Mouse (Mus musculus): ENCODE results near the gene Eda.
"Not testable (repeated sequence)": the region's sequence is repeated elsewhere in the genome, so short reads cannot be mapped to it uniquely, and the experiment has no call there.

Gene Eda

DNA sequence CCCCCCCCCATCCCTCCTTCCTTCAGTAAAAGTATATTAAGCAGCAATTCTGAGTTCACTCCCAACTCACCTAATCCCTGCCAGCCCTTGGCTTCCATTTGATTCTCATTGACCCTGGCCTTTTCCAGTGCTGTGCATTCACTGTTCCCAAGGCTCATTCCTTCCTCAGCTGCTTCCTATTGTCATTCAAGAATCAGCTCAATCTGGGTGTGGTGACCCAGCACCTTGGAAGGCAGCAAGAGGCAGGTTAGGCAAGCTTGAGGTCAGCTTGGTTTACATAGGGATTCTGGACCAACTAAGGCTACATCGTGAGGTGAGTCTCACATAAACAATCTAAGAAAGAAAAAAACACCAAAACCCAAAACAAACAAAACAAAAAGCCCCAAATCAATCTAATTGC, 433.8 kb downstream of the Eda start:
- CTCF ChIA-PET: no interaction called here

DNA sequence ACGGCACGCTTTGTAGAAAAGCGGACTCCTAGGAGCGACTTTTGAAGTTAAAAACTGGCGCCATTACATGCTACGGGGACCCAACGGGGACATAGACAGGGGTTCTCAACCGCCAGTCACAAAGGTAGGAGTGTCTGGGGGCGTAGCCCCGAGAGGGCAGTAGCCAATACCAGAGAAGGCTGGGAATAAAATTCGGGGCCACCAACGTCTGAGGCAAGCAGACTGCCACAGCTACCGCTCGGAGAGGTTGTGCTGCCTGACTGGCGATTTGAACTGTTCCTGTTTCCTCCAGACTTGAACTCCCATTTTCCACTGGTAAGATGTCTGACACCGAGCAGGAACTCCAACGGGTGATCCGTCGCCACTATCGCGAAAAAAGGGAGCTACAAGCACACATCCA, 453.3 kb downstream of the Eda start, which contains the start of gene Otud6a:
Otud6a (plus strand) TSS at position 321 of the 400 bp plus-strand sequence.
- CTCF ChIA-PET: no interaction called here

DNA sequence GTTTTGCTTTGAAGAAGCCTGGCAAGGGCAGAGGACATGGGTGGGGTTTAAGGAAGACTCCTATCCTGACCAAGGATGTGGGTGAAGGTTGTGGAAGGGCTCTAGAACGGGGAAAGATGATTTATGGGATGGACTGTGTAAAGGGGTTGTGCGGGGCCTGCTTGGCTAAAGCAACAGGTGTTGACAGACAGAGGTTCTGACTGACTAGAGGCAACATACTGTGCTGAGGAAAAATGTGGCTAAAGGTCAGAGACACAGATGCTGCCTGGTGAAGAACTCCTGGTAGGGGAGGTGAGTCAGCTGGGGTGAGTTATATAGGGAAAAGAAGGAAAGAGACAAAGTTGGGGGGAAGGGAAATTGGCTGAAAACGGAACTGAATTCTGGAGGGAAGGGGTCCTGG, 456.9 kb downstream of the Eda start:
- CTCF ChIA-PET: no interaction called here

DNA sequence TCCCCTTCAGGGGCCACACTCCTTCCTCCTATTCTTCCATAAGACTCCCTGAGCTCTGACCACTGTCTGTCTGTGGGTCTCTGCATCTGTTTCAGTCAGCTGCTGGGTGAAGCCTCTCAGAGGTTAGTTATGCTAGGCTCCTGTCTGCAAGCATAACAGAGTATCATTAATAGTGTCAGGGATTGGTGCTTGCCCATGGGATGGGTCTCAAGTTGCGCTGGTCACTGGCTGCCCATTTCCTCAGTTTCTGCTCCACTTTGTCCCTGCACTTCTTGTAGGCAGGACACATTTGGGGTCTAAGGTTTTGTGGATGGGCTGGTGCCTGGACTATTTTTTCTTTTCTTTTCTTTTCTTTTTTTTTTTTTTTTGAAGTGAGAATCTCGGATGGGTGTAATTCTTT, 467.2 kb downstream of the Eda start, which contains the start of gene Awat2:
Awat2 (minus strand) TSS at position 101 of the 400 bp plus-strand sequence.
- CTCF ChIA-PET: not testable (repeated sequence)

DNA sequence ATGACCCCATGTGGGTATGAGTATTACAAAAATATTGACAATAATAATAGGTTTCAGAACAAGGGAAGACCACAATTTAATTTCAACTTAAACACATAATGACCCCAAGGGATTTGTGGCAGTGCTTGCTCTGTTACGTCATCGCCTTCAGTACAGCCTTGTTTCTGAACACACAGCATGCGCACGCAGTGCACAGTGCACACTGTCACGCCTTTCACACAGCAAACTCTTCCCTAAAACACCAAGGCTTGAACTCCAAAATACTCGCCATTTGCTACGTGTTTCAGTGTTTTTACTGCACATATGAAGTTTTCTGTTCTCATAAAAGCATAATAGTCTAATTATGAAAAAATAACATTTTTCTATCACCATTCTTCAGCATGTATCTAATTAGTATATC, 468.1 kb downstream of the Eda start:
- CTCF ChIA-PET: no interaction called here
